Mouse (Mus musculus) testis, adult 2 months (tissue): ENCODE measurements around the gene Alg14. TPM values are rescaled to one million over a fixed set of nuclear protein-coding genes. Genes with fewer than 3 reads are reported as not detected.

Experiments used
- H3K27ac ChIP-seq: fragments of 200-500 bp; 2 replicates; pipeline ENCODE4 v1.5.1; 2012; ENCODE audit warnings: low read depth, low read length; ENCODE audit not compliant: control insufficient read depth, insufficient read depth
- H3K27me3 ChIP-seq: fragments of 200-500 bp; 2 replicates; pipeline ENCODE4 v1.6.1; 2012; ENCODE audit warnings: mild to moderate bottlenecking, low read length, moderate library complexity; ENCODE audit not compliant: control insufficient read depth, insufficient read depth
- H3K36me3 ChIP-seq: fragments of 200-500 bp; 2 replicates; pipeline ENCODE4 v1.6.1; 2012; ENCODE audit warnings: mild to moderate bottlenecking, low read length; ENCODE audit not compliant: control insufficient read depth, insufficient read depth
- H3K4me1 ChIP-seq: fragments of 200-500 bp; 2 replicates; pipeline ENCODE4 v1.6.1; 2012; ENCODE audit warnings: low read length; ENCODE audit not compliant: control insufficient read depth, insufficient read depth
- H3K4me3 ChIP-seq: fragments of 200-500 bp; 2 replicates; pipeline ENCODE4 v1.5.1; 2012; ENCODE audit warnings: low read depth, mild to moderate bottlenecking, low read length, moderate library complexity, mixed read lengths; ENCODE audit not compliant: control insufficient read depth
- CTCF ChIP-seq: fragments of 200-500 bp; IDR thresholded peaks from 2 replicates; pipeline ENCODE4 v1.5.1; 2012; ENCODE audit warnings: low read depth, mild to moderate bottlenecking, inconsistent platforms, low read length, moderate library complexity; ENCODE audit not compliant: control insufficient read depth, insufficient read depth, insufficient replicate concordance
- POLR2A ChIP-seq: fragments of 200-500 bp; IDR thresholded peaks from 2 replicates; pipeline ENCODE4 v1.6.1; 2012; ENCODE audit warnings: low read depth, mild to moderate bottlenecking, inconsistent platforms, low read length, moderate library complexity; ENCODE audit not compliant: control insufficient read depth
- polyA plus RNA-seq: library from polyadenylated mRNA; depleted of rRNA; stranded (reverse); fragments of >200 nt; gene quantifications from 2 replicates; pipeline ENCODE4 v1.2.3, GENCODE M21; 2012

The Alg14 gene
- polyA plus RNA-seq, 1 experiment, result 3.3 TPM

DNA sequence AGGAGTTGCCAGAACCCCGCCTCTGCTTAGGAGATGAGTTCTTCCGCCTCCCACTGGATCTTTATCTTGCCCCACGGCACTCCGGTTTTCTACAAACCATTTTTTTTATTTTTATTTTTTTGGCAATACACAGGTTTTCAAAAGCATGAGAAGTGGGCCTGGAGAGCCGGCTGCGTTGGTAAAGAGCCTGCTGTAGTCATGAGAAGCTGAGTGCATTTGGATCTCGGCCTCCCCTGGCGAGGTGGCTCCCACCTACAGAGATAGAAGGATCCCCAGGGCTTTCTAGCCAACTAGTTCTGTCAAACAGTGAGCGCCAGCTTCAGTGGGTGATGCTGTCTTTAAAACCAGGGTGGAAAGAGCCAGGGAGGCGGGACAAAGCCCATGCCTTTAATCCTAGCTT lies 34.2 kb upstream of the Alg14 start:
- Histone ChIP-seq H3K27ac (no peak overlapping the region), H3K36me3 (no peaks in the 10 kb centered on the region), H3K4me1 (peaks cover 5% of the 10 kb centered on the region; the same call in 1 of the 2 replicates), H3K27me3 (no peaks in the 10 kb centered on the region), H3K4me3 (no peak overlapping the region)
- no peak for TF ChIP-seq POLR2A
- TF ChIP-seq CTCF, result no peak

DNA sequence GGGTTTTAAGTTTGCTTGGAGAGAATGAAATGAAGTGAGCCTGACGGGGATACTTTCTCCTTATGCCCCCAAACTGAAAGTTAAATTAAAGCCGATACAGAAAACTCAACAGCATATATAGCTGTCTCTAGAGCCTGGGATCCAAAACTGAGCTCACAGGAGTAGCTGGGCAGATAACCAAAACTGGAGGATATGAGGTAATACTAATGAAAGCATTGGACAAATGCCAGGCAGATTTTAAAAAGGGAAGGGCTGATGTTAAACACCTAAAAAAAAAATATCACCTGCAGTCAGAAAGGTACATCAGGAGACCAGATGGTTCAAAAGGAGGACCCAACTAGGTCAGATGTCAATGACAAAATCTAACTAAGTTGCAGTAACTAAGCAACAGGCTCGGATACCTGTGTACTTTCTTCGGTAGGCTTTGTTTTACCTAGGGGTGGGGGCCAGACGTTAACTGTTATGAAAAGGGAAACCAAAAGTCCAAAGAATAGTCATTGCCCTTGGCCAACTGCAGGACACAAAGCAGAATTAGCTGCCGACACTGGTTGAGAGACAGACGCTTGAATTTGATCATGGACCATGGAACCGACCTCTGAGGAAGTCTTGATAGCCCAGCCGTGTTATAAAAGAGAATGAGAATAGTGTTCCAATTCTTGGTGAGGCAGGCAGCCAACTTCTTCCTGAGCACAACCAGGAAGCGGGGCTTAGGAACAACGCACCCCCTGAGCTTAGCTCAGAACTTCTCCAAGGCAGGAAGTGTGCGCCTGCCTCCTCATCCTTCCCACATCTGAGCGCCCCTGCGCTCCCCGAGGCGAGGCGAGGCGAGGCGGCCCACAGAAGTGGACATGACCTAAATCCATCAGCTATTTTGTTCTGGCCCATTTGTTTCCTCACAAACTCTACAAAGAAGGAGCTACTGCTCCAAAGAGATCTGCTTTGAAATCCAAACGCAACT lies 32.8 kb upstream of the Alg14 start:
- TF ChIP-seq CTCF, result no peak
- TF ChIP-seq POLR2A, result no peak
- no peaks in the 10 kb centered on the region for H3K27me3 ChIP-seq
- H3K4me3 ChIP-seq, result no peak overlapping the region

GRCm38 (mm10) chr3:121260041-121260440 lies 31.5 kb upstream of the Alg14 start:
- H3K36me3 ChIP-seq, result no peaks in the 10 kb centered on the region
- no peaks in the 10 kb centered on the region for H3K27me3 ChIP-seq
- H3K4me3 ChIP-seq, result no peak overlapping the region
- no peak overlapping the region for H3K27ac ChIP-seq
- TF ChIP-seq POLR2A (no peak), CTCF (no peak)
- peaks cover 12% of the 10 kb centered on the region for H3K4me1 ChIP-seq

More for the DNA sequence above, 32.8 kb upstream of the Alg14 start:
- Histone ChIP-seq H3K36me3 (no peaks in the 10 kb centered on the region), H3K27ac (no peak overlapping the region), H3K4me1 (peaks cover 12% of the 10 kb centered on the region)

DNA sequence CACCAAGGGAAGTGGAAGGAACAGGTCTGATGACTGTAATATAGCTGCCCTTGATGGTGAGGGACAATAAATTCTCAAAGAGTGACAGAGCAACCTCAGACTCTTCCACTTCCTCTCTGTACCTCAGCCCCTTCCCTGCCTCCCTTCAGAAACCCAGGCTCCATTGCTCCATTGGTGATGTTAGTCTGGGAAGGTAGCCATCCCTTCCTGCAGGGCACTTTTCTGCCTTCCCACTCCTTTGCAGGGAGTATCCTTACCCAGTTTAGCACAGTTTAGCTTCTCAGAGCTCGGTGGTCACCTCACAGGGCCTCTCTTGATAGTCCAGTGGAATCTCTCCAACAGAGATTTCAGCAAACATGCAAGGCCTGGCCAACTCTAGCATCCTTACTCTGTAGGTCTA lies 30.7 kb upstream of the Alg14 start:
- H3K27ac ChIP-seq, result no peak overlapping the region
- TF ChIP-seq POLR2A (no peak), CTCF (no peak)

DNA sequence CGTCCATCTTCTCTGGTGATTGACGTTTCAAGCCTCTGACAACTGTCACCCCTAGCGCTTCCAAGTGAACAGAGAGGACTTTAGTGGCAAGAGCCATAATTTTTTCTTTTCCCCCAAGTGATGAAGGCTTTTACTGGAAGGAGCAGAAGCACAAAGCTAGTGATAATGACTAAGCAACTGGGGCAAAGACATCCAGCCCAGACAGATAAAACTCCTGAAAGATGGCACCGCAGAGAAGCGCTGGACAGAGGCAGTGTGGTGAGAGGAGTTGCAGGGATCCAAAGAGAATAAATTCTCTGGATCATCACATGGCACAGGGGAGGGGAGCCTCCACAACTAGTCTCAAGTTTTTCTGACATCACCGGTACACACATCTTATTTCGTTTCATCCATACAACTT lies 30.3 kb upstream of the Alg14 start:
- Histone ChIP-seq H3K4me1 (peaks cover 12% of the 10 kb centered on the region), H3K27me3 (no peaks in the 10 kb centered on the region), H3K27ac (no peak overlapping the region), H3K4me3 (no peak overlapping the region), H3K36me3 (no peaks in the 10 kb centered on the region)
- no peak for TF ChIP-seq POLR2A
- TF ChIP-seq CTCF, result no peak

More for the DNA sequence above, 30.7 kb upstream of the Alg14 start:
- no peaks in the 10 kb centered on the region for H3K27me3 ChIP-seq
- H3K4me3 ChIP-seq, result no peak overlapping the region
- peaks cover 12% of the 10 kb centered on the region for H3K4me1 ChIP-seq
- H3K36me3 ChIP-seq, result no peaks in the 10 kb centered on the region

GRCm38 (mm10) chr3:121261939-121262520 lies 29.5 kb upstream of the Alg14 start:
- TF ChIP-seq CTCF (no peak), POLR2A (no peak)
- peak overlapping the region; percentile 94 for H3K4me3 ChIP-seq
- no peak overlapping the region; the same call in 1 of the 2 replicates for H3K27ac ChIP-seq
- peaks cover 12% of the 10 kb centered on the region for H3K4me1 ChIP-seq
- H3K36me3 ChIP-seq, result no peaks in the 10 kb centered on the region
- no peaks in the 10 kb centered on the region for H3K27me3 ChIP-seq

DNA sequence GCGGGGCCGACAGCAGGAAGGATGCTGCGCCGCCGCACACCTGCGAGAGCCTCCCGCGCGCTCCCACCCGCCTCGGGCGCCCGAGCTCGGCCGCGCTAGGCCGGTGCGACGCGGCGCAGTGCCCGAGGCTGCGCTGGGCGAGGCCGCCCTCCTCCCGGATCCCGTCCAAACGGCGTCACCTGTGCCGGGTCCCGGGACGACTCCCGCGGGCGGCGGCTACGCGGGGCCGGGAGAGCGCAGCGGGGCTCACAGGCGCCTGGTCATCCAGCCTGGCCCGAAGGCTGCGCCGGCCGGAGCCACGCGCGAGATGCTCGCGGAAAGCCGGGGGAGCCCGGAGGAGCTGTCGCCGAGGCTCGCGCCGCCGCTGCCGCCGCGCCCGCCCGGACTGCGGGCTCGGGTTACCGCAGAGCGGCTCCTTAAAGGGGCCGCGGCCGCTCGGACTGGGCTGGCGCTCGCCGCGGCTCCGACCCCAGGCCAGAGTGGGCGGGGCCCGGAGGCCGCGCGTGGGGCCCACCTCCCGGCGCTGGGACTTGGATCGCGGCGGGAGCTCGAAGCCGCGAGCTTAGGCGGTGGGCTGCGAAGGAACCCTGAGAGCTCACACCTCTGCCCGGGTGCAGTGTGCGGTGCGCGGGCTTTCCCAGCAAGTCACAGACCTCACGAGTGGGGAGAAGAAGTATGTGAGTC lies 28.9 kb upstream of the Alg14 start:
- no peaks in the 10 kb centered on the region for H3K36me3 ChIP-seq
- peaks cover 12% of the 10 kb centered on the region for H3K4me1 ChIP-seq
- peak overlapping the region; percentile 94 for H3K4me3 ChIP-seq
- no peaks in the 10 kb centered on the region for H3K27me3 ChIP-seq
- TF ChIP-seq POLR2A (peak; percentile 45; the same call in 1 of the 2 replicates), CTCF (no peak)
- peak overlapping the region; percentile 30 for H3K27ac ChIP-seq

DNA sequence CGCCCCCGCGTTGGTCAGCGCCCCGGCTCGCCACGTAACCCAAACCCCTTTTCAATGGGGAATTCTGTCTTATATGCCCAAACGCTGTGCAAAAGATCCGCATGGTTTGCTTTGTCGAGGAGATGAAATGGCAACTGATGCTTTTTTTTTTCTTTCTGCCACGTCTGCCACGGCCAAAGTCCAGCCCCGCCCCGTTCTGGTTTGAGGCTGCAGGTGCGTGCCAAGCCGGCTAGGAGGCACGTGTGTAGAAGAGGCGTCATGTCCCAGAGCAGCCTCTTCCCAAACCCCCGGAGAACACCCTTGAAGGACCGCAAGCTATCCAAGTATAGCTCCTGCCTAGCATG lies 28.4 kb upstream of the Alg14 start:
- H3K36me3 ChIP-seq, result no peaks in the 10 kb centered on the region
- H3K27me3 ChIP-seq, result no peaks in the 10 kb centered on the region
- peak overlapping the region; percentile 94 for H3K4me3 ChIP-seq
- H3K27ac ChIP-seq, result peak overlapping the region; percentile 30; the same call in 1 of the 2 replicates
- peaks cover 12% of the 10 kb centered on the region for H3K4me1 ChIP-seq
- no peak for TF ChIP-seq CTCF
- TF ChIP-seq POLR2A, result no peak
